Mouse (Mus musculus) lung, adult 2 months (tissue): Measurements from ENCODE around the gene Igfn1.
A peak's percentile ranks its signal among the peaks of the same experiment; 100 is the strongest.

Experiments used
- CTCF ChIP-seq: fragments of 200-500 bp; IDR thresholded peaks from 2 replicates; pipeline ENCODE4 v1.5.1; 2011; ENCODE audit warnings: mild to moderate bottlenecking, low read length, control low read depth; ENCODE audit not compliant: insufficient read depth
- POLR2A ChIP-seq: fragments of 200-500 bp; IDR thresholded peaks from 2 replicates; pipeline ENCODE4 v1.6.1; 2011; ENCODE audit warnings: low read depth, mild to moderate bottlenecking, control low read depth, low read length, borderline replicate concordance; ENCODE audit errors: extremely low read depth

DNA sequence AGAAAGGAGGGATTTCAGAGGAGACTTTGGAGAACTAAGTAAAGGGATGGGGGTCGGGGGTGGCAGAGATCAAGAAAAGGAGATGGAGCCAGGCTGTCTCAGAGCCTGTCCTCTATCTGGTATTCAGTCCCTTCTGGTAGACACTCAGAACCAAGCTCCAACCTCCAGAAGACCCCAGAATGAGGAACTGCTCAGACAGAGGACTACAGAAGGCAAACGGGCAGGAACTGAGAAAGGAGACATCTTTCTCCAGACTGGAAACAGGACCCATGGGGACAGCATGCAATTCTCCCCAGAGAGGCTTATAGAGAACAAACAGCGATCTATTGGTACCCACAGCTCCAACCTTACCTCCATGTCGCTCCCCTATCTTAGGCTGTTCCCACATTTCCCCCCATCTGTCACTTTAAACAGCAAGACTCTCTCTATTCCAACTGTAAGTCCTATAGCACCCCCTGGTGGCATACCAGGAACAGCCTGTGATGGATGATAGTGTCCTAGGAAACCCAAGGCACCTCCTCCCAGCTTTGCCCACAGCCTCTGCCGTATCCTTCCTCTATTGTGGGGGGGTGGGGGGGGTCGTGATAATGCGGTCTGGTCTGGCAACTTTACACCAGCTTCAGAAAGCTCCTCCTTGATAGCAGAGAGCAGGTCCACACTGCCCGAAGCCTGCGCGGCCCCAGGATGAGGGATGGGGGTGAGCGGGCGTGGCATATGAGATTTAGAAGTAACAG, 61.4 kb downstream of the Igfn1 start:
- TF ChIP-seq CTCF (peak; percentile 49), POLR2A (no peak)
